ENCODE assay signal across 10 mouse cellular contexts in the genomic region with DNA sequence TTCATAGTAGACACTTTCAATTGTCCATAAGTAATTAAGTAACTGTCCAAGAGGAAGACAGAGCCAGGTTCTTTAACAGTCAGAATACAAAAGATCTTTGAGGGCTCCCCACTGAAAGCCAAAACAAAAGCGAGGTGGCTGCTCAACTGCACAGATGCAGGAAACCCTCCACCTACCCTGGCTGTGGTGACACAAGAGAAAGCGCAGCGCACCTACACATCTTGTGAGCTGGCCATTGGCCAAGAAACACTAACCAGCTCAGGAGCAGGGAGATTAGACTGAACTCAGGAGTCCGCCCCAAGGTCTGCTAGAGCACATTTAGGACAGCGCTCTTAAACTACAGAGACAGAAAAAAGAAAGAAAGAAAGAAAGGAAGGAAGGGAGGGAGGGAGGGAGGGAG.
DNase-seq lines count a peak whose midpoint lies in the region; ATAC-seq lines count a peak whose summit lies in the region.
"Had no signal": no experiment of that assay in that cellular context is flagged by ENCODE, and none has a peak within 500 bp of the region (broad histone marks: within the 10 kb centered on the region; RNA-seq: fewer than 3 reads in every experiment).

No protein-coding gene starts in this region.

- peak; percentile 52 for DNase-seq in kidney, adult 11 months
- DNase-seq in fat pad, adult 2 months (ENCODE audit: extremely low read depth, low read depth, low spot score): peak; percentile 51
- peak; percentile 54 for DNase-seq in kidney, adult 9 months
- no peak for DNase-seq in left cerebral cortex, postnatal 36 days (ENCODE audit: low spot score in 2 of 2)
- DNase-seq in left cerebral cortex, postnatal 4 days: no peak
- DNase-seq in midbrain, embryonic 10.5 days (ENCODE audit: low spot score): no peak

- H3K27me3 ChIP-seq in kidney, embryonic 15.5 days: no peaks in the 10 kb centered on the region
- no peaks in the 10 kb centered on the region for H3K27me3 ChIP-seq in stomach, embryonic 15.5 days (replicated peaks)
- no peaks in the 10 kb centered on the region for H3K27me3 ChIP-seq in midbrain, embryonic 10.5 days (ENCODE audit: low read depth, poor library complexity, severe bottlenecking)
- H3K27me3 ChIP-seq: neural tube, embryonic 13.5 days had no signal

- no peak overlapping the region for H3K4me3 ChIP-seq in kidney, embryonic 15.5 days (replicated peaks)
- H3K4me3 ChIP-seq in stomach, embryonic 15.5 days (replicated peaks): no peak overlapping the region
- H3K4me3 ChIP-seq in midbrain, embryonic 10.5 days: no peak overlapping the region
- H3K4me3 ChIP-seq: neural tube, embryonic 13.5 days had no signal

- peaks cover 8% of the 10 kb centered on the region; the same call in 1 of the 2 replicates for H3K4me1 ChIP-seq in kidney, embryonic 15.5 days
- no peaks in the 10 kb centered on the region for H3K4me1 ChIP-seq in stomach, embryonic 15.5 days
- H3K4me1 ChIP-seq in midbrain, embryonic 10.5 days: peaks cover 4% of the 10 kb centered on the region

- H3K36me3 ChIP-seq in kidney, embryonic 15.5 days: no peaks in the 10 kb centered on the region
- no peaks in the 10 kb centered on the region for H3K36me3 ChIP-seq in stomach, embryonic 15.5 days
- no peaks in the 10 kb centered on the region for H3K36me3 ChIP-seq in midbrain, embryonic 10.5 days
- H3K36me3 ChIP-seq: neural tube, embryonic 13.5 days had no signal

- H3K9me3 ChIP-seq in kidney, embryonic 15.5 days (replicated peaks): no peaks in the 10 kb centered on the region
- H3K9me3 ChIP-seq in stomach, embryonic 15.5 days: no peaks in the 10 kb centered on the region
- no peaks in the 10 kb centered on the region for H3K9me3 ChIP-seq in midbrain, embryonic 10.5 days (replicated peaks)
- H3K9me3 ChIP-seq: G1E; neural tube, embryonic 13.5 days had no signal

- 49% methylated on average over 5 of the region's 5 CpGs for WGBS in kidney, embryonic 15.5 days
- 46% methylated on average over 5 of the region's 5 CpGs for WGBS in stomach, embryonic 15.5 days
- 65% methylated on average over 5 of the region's 5 CpGs for WGBS in midbrain, embryonic 10.5 days

- no peak overlapping the region for H3K27ac ChIP-seq in kidney, embryonic 15.5 days
- no peak overlapping the region for H3K27ac ChIP-seq in stomach, embryonic 15.5 days
- no peak overlapping the region for H3K27ac ChIP-seq in midbrain, embryonic 10.5 days (replicated peaks)
- H3K27ac ChIP-seq: neural tube, embryonic 13.5 days had no signal

- no peak overlapping the region for H3K9ac ChIP-seq in kidney, embryonic 15.5 days
- H3K9ac ChIP-seq in stomach, embryonic 15.5 days: no peak overlapping the region
- H3K9ac ChIP-seq: neural tube, embryonic 13.5 days had no signal

- intact Hi-C loops in left cerebral cortex, postnatal 36 days (cut with DNase I): no loop called here
- intact Hi-C loops in left cerebral cortex, postnatal 4 days (cut with DNase I): no loop called here

- no peak overlapping the region for H3K4me2 ChIP-seq in kidney, embryonic 15.5 days
- H3K4me2 ChIP-seq in stomach, embryonic 15.5 days: no peak overlapping the region
- H3K4me2 ChIP-seq: neural tube, embryonic 13.5 days had no signal

- ATAC-seq in kidney, embryonic 15.5 days (replicated peaks; ENCODE audit: low FRiP score): no peak
- ATAC-seq in stomach, embryonic 15.5 days (ENCODE audit: insufficient read depth, low FRiP score, low read depth): peak; percentile 78; the same call in 1 of the 2 replicates

Comparison
In these comparisons a context has a peak if more than half of its experiments do, and no peak if none do; other contexts are left out.
1. DNase-seq: peak in kidney, adult 11 months (single experiment), fat pad, adult 2 months (single experiment) and kidney, adult 9 months (single experiment); none in left cerebral cortex, postnatal 36 days (0 of 2), left cerebral cortex, postnatal 4 days (single experiment) and midbrain, embryonic 10.5 days (single experiment).